Mouse (Mus musculus) T-cell, adult 2 months (primary cell): Measurements from ENCODE around the gene Rnf223.

Source experiments
- DNase-seq: peaks from one replicate; pipeline ENCODE4 v3.0.0; 2022; ENCODE audit warnings: low spot score

Gene Rnf223

GRCm38 (mm10) chr4:156130436-156130835, at the start of gene Rnf223:
TSS of gene Rnf223 (plus strand) at chr4:156130513.
- no peak for DNase-seq

- DNase-seq = no peak
Observed at GRCm38 (mm10) chr4:156082621-156083234, 47.6 kb upstream of the Rnf223 start.

- no peak for DNase-seq
Observed at GRCm38 (mm10) chr4:156083348-156083747, 47.0 kb upstream of the Rnf223 start.

- no peak for DNase-seq
Observed at GRCm38 (mm10) chr4:156084096-156084879, 46.0 kb upstream of the Rnf223 start.

GRCm38 (mm10) chr4:156085256-156085655, 45.1 kb upstream of the Rnf223 start:
- DNase-seq = no peak

- DNase-seq = no peak
Observed at GRCm38 (mm10) chr4:156087398-156088087, 42.8 kb upstream of the Rnf223 start.

GRCm38 (mm10) chr4:156091236-156091635, 39.1 kb upstream of the Rnf223 start:
- DNase-seq = no peak

- no peak for DNase-seq
Observed at GRCm38 (mm10) chr4:156092765-156093164, 37.5 kb upstream of the Rnf223 start.

GRCm38 (mm10) chr4:156093758-156094157, 36.6 kb upstream of the Rnf223 start:
- no peak for DNase-seq

- DNase-seq = no peak
Observed at GRCm38 (mm10) chr4:156096191-156096590, 34.1 kb upstream of the Rnf223 start.

GRCm38 (mm10) chr4:156097770-156098366, 32.4 kb upstream of the Rnf223 start:
- no peak for DNase-seq

- DNase-seq = no peak
Observed at GRCm38 (mm10) chr4:156099427-156099826, 30.9 kb upstream of the Rnf223 start.

- DNase-seq = no peak
Observed at GRCm38 (mm10) chr4:156100501-156100900, 29.8 kb upstream of the Rnf223 start.

GRCm38 (mm10) chr4:156101481-156101903, 28.8 kb upstream of the Rnf223 start:
- DNase-seq = no peak

- no peak for DNase-seq
Observed at GRCm38 (mm10) chr4:156103342-156103741, 27.0 kb upstream of the Rnf223 start.

GRCm38 (mm10) chr4:156108606-156109546, 21.4 kb upstream of the Rnf223 start:
- DNase-seq = peak; percentile 6

- DNase-seq = peak; percentile 97
Observed at GRCm38 (mm10) chr4:156109570-156110331, 20.6 kb upstream of the Rnf223 start, which contains the start of gene 9430015G10Rik. TSS of gene 9430015G10Rik (plus strand) at chr4:156109982.

- DNase-seq = no peak
Observed at GRCm38 (mm10) chr4:156124077-156124476, 6.2 kb upstream of the Rnf223 start.

GRCm38 (mm10) chr4:156125393-156125792, 4.9 kb upstream of the Rnf223 start:
- no peak for DNase-seq

- no peak for DNase-seq
Observed at GRCm38 (mm10) chr4:156126841-156127240, 3.5 kb upstream of the Rnf223 start.
